Mouse (Mus musculus): ENCODE data around the gene Tex37. TPM values are rescaled to one million over a fixed set of nuclear protein-coding genes. Genes with fewer than 3 reads are reported as not detected.

Gene Tex37
- total and polyA plus RNA-seq, 3 experiments = not detected

DNA sequence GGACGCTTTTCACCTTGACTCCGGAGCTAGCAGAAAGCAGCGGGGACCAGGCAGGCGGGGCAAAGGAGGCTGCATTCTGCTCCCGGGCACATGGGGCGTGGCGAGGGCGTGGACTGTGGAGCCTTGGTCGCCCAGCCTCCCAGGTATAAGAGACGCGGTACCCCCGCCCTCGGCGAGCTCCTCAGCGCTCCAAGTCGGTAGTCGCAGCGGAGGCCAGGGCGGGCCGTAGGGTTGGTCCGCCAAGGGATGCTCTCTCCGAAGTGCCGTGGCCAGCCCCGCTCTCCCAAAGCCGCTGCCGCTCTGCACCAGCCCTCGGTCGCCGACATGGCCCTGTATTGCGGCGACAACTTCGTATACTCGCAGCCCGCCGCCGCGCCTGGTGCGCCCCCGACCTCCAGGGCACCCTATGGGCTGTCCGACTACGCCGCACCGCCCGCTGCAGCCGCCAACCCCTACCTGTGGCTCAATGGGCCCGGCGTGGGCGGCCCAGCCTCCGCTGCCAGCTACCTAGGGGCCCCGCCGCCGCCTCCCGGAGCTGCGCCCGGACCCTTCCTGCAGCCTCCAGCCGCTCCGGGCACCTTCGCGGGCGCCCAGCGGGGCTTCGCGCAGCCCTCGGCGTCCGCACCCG lies 37.7 kb upstream of the Tex37 start, which contains the start of gene Foxi3:
Gene Foxi3 (plus strand): TSS at position 247 of the 628 bp plus-strand sequence.
- Histone ChIP-seq H3K4me1 (ENCODE audit: control insufficient read depth in 1 of 2, insufficient read depth in 2 of 2, low read length in 2 of 2) (no peaks in the 10 kb centered on the region), H3K4me3 (ENCODE audit: control insufficient read depth in 1 of 2, insufficient read depth in 1 of 2, low read depth in 2 of 2, low read length in 2 of 2) (no peak within 1 kb of the TSS), H3K27ac (ENCODE audit: control insufficient read depth, low read depth, low read length) (no peak within 1 kb of the TSS), H3K79me2 (ENCODE audit: control insufficient read depth, insufficient read depth, low read length, poor library complexity) (no peaks in the 10 kb centered on the region), H3K9me3 (replicated peaks; ENCODE audit: insufficient read depth, low read length) (no peaks in the 10 kb centered on the region), H3K27me3 (ENCODE audit: control insufficient read depth in 1 of 2, insufficient read depth in 2 of 2, low read length in 2 of 2) (peaks cover 0 to 5% of the 10 kb centered on the region in 2 experiments; a peak in 2 of 4 replicates), H3K36me3 (ENCODE audit: control insufficient read depth in 1 of 2, insufficient read depth in 2 of 2, low read length in 2 of 2) (no peaks in the 10 kb centered on the region), H3K9ac (ENCODE audit: control insufficient read depth, low read depth, low read length, poor library complexity, severe bottlenecking) (no peak within 1 kb of the TSS)
- no peak for DNase-seq (ENCODE audit: low read depth, low spot score)
- TF ChIP-seq E2F4 (IDR thresholded peaks at IDR 0.05; ENCODE audit: borderline replicate concordance, low read depth, low read length) = no peak
- TF ChIP-seq TAL1 (IDR thresholded peaks at IDR 0.05; ENCODE audit: low read length) = no peak
- TF ChIP-seq ZNF384 (IDR thresholded peaks at IDR 0.05; ENCODE audit: low read depth, low read length) = no peak
- no peak for TF ChIP-seq USF2 (IDR thresholded peaks at IDR 0.05; ENCODE audit: borderline replicate concordance in 1 of 2, insufficient read depth in 1 of 2, low read depth in 1 of 2, low read length in 2 of 2)
- no peak for TF ChIP-seq POLR2AphosphoS5 (IDR thresholded peaks at IDR 0.05; ENCODE audit: borderline replicate concordance, low read depth, low read length)
- no peak for TF ChIP-seq SMC3 (IDR thresholded peaks at IDR 0.05; ENCODE audit: low read depth, low read length)
- no peak for TF ChIP-seq NRF1 (IDR thresholded peaks at IDR 0.05; ENCODE audit: insufficient read depth, low read depth, low read length, poor library complexity, severe bottlenecking)
- TF ChIP-seq ZC3H11A (IDR thresholded peaks at IDR 0.05; ENCODE audit: low read depth, low read length) = no peak
- TF ChIP-seq RAD21 (IDR thresholded peaks at IDR 0.05; ENCODE audit: low read depth, low read length) = no peak
- no peak for TF ChIP-seq NELFE (IDR thresholded peaks at IDR 0.05; ENCODE audit: low read depth, low read length)
- no peak for TF ChIP-seq SIN3A (IDR thresholded peaks at IDR 0.05; ENCODE audit: low read length)
- TF ChIP-seq UBTF (IDR thresholded peaks at IDR 0.05; ENCODE audit: borderline replicate concordance, insufficient read depth, low read depth, low read length) = no peak
- TF ChIP-seq MYC (IDR thresholded peaks at IDR 0.05; ENCODE audit: low read depth, low read length) = no peak
- TF ChIP-seq CHD2 (IDR thresholded peaks at IDR 0.05; ENCODE audit: low read length) = no peak
- no peak for TF ChIP-seq MAZ (IDR thresholded peaks at IDR 0.05; ENCODE audit: low read depth, low read length)
- TF ChIP-seq MAX (IDR thresholded peaks at IDR 0.05; ENCODE audit: low read length) = no peak
- TF ChIP-seq BHLHE40 (IDR thresholded peaks at IDR 0.05; ENCODE audit: borderline replicate concordance, low read depth, low read length) = no peak
- TF ChIP-seq ZKSCAN1 (IDR thresholded peaks at IDR 0.05; ENCODE audit: low read depth, low read length) = no peak
- TF ChIP-seq HCFC1 (IDR thresholded peaks at IDR 0.05; ENCODE audit: low read depth, low read length) = no peak

DNA sequence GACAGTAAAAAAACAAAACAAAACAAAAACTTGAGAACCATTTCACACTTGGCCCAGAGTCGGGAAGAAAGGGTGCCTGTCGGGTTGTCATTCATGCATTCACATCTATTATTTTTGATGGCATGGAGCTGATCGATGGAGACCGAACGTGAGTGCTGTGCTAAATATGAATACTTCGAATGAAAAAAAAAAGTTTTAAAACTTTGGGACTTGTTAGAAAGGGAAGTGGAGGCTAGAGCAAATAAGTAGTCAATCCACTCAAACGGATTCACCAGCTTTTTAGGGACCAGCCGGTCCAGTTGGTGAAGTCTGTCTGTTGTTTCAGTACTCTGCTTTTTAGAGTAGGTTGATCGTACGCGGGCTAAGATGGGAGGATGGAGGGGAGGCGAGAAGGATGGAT lies 37.1 kb upstream of the Tex37 start:
- no peaks in the 10 kb centered on the region for H3K79me2 ChIP-seq (ENCODE audit: control insufficient read depth, insufficient read depth, low read length, poor library complexity)
- H3K36me3 ChIP-seq (ENCODE audit: control insufficient read depth in 1 of 2, insufficient read depth in 2 of 2, low read length in 2 of 2) = no peaks in the 10 kb centered on the region
- H3K9ac ChIP-seq (ENCODE audit: control insufficient read depth, low read depth, low read length, poor library complexity, severe bottlenecking) = no peak overlapping the region
- H3K27me3 ChIP-seq (ENCODE audit: control insufficient read depth in 1 of 2, insufficient read depth in 2 of 2, low read length in 2 of 2) = peaks cover 3 to 6% of the 10 kb centered on the region in 2 experiments; a peak in 3 of 4 replicates
- no peak for DNase-seq (ENCODE audit: low read depth, low spot score)
- no peak overlapping the region for H3K27ac ChIP-seq (ENCODE audit: control insufficient read depth, low read depth, low read length)
- no peaks in the 10 kb centered on the region for H3K4me1 ChIP-seq (ENCODE audit: control insufficient read depth in 1 of 2, insufficient read depth in 2 of 2, low read length in 2 of 2)
- no peaks in the 10 kb centered on the region for H3K9me3 ChIP-seq (replicated peaks; ENCODE audit: insufficient read depth, low read length)
- TF ChIP-seq CHD2 (IDR thresholded peaks at IDR 0.05; ENCODE audit: low read length) (no peak), BHLHE40 (IDR thresholded peaks at IDR 0.05; ENCODE audit: borderline replicate concordance, low read depth, low read length) (no peak), MXI1 (IDR thresholded peaks at IDR 0.05; ENCODE audit: low read depth, low read length) (no peak), TBP (IDR thresholded peaks at IDR 0.05; ENCODE audit: low read depth, low read length) (no peak), TCF12 (IDR thresholded peaks at IDR 0.05; ENCODE audit: low read depth, low read length) (no peak), ZNF384 (IDR thresholded peaks at IDR 0.05; ENCODE audit: low read depth, low read length) (no peak)
- H3K4me3 ChIP-seq (ENCODE audit: control insufficient read depth in 1 of 2, insufficient read depth in 1 of 2, low read depth in 2 of 2, low read length in 2 of 2) = no peak overlapping the region
